Mouse (Mus musculus) heart, embryonic 14.5 days (tissue): ENCODE data around the gene Nvl. TPM values are rescaled to one million over a fixed set of nuclear protein-coding genes. Genes with fewer than 3 reads are reported as not detected.

Experiments
- ATAC-seq: fragments of 200-750 bp; cut with Nextera tagmentation; 2 replicates; pipeline ENCODE4 v1.8.0; 2017; ENCODE audit warnings: low read depth, moderate TSS enrichment; ENCODE audit not compliant: insufficient number of reproducible peaks, insufficient read depth, low FRiP score
- H3K27ac ChIP-seq, 2 experiments: fragments of 200-500 bp in 1 of 2; fragments of 300-500 bp in 1 of 2; sonication (generic) in 1 of 2; replicated peaks in 1 of 2; 2 replicates each; pipeline ENCODE4 v1.5.1; 2012 to 2014; ENCODE audit warnings: low read depth in 2 of 2, low read length in 2 of 2, control low read depth in 1 of 2, mild to moderate bottlenecking in 1 of 2, mixed read lengths in 1 of 2; ENCODE audit not compliant: control insufficient read depth in 1 of 2, insufficient read depth in 1 of 2
- H3K27me3 ChIP-seq: fragments of 300-500 bp; sonication (generic); 2 replicates; pipeline ENCODE4 v1.6.1; 2014; ENCODE audit warnings: mild to moderate bottlenecking, low read length, control low read depth; ENCODE audit not compliant: control insufficient read depth, insufficient read depth
- H3K36me3 ChIP-seq: fragments of 300-500 bp; sonication (generic); 2 replicates; pipeline ENCODE4 v1.6.1; 2014; ENCODE audit warnings: mild to moderate bottlenecking, control low read depth, low read length, mixed read lengths; ENCODE audit not compliant: control insufficient read depth, insufficient read depth
- H3K4me1 ChIP-seq, 2 experiments: fragments of 200-500 bp in 1 of 2; fragments of 300-500 bp in 1 of 2; sonication (generic) in 1 of 2; 2 replicates each; pipeline ENCODE4 v1.6.1; 2012 to 2014; ENCODE audit warnings: low read length in 2 of 2, control low read depth in 1 of 2, mixed read lengths in 1 of 2; ENCODE audit not compliant: control insufficient read depth in 2 of 2, insufficient read depth in 2 of 2
- H3K4me2 ChIP-seq: fragments of 300-500 bp; sonication (generic); 2 replicates; pipeline ENCODE4 v1.6.1; 2014; ENCODE audit warnings: mild to moderate bottlenecking, low read length
- H3K4me3 ChIP-seq, 2 experiments: fragments of 200-500 bp in 1 of 2; fragments of 300-500 bp in 1 of 2; sonication (generic) in 1 of 2; 2 replicates each; pipeline ENCODE4 v1.5.1; 2012 to 2014; ENCODE audit warnings: low read length in 2 of 2, mild to moderate bottlenecking in 2 of 2, control low read depth in 1 of 2, low read depth in 1 of 2, moderate library complexity in 1 of 2; ENCODE audit not compliant: control insufficient read depth in 1 of 2, insufficient read depth in 1 of 2
- H3K9ac ChIP-seq: fragments of 300-500 bp; sonication (generic); 2 replicates; pipeline ENCODE4 v1.6.1; 2014; ENCODE audit warnings: mild to moderate bottlenecking, low read length
- H3K9me3 ChIP-seq: fragments of 300-500 bp; sonication (generic); 2 replicates; pipeline ENCODE4 v1.6.1; 2016; ENCODE audit warnings: low read length, control low read depth; ENCODE audit not compliant: control insufficient read depth
- WGBS: fragments of 180-500 bp; shearing (Covaris S2); extraction: QIAGEN DNeasy Blood & Tissue Kit; methylation state at CpG from one replicate; pipeline ENCODE4 v1.1.7; 2014; 5-methylcytosine and 5-hydroxymethylcytosine counted together
- polyA plus RNA-seq: library from polyadenylated mRNA; unstranded; fragments of >200 nt; fragmentation: Nextera tagmentation; extraction: Ambion mirVana; gene quantifications from 2 replicates; pipeline ENCODE4 v1.2.1, GENCODE M21; 2014

The Nvl gene
- polyA plus RNA-seq, 1 experiment from 2014 or later, result 20.2 TPM

GRCm38 (mm10) chr1:181150431-181150826 lies 6.4 kb upstream of the Nvl start:
- H3K9me3 ChIP-seq, result no peaks in the 10 kb centered on the region
- H3K4me1 ChIP-seq, result peaks cover 0 to 18% of the 10 kb centered on the region in 2 experiments; a peak in 2 of 4 replicates
- peak overlapping the region; percentile 71; the same call in 1 of the 2 replicates for H3K4me2 ChIP-seq
- peak overlapping the region in 1 of 2 experiments; percentile 98; a peak in 2 of 4 replicates for H3K4me3 ChIP-seq
- WGBS, result 60% methylated on average over 3 of the region's 3 CpGs
- H3K36me3 ChIP-seq, result peaks cover 23% of the 10 kb centered on the region
- no peak for ATAC-seq
- no peaks in the 10 kb centered on the region for H3K27me3 ChIP-seq
- no peak overlapping the region for H3K27ac ChIP-seq
- no peak overlapping the region for H3K9ac ChIP-seq

GRCm38 (mm10) chr1:181149373-181150017 lies 5.5 kb upstream of the Nvl start:
- Histone ChIP-seq H3K4me1 (peaks cover 0 to 22% of the 10 kb centered on the region in 2 experiments; a peak in 2 of 4 replicates), H3K27ac (no peak overlapping the region), H3K36me3 (peaks cover 13% of the 10 kb centered on the region), H3K9ac (no peak overlapping the region), H3K27me3 (no peaks in the 10 kb centered on the region), H3K9me3 (no peaks in the 10 kb centered on the region), H3K4me2 (no peak overlapping the region), H3K4me3 (no peak overlapping the region)
- 72% methylated on average over 3 of the region's 3 CpGs for WGBS
- ATAC-seq, result no peak

- Histone ChIP-seq H3K4me3 (no peak overlapping the region), H3K9ac (no peak overlapping the region), H3K4me1 (peaks cover 0 to 22% of the 10 kb centered on the region in 2 experiments; a peak in 2 of 4 replicates), H3K4me2 (no peak overlapping the region), H3K36me3 (peaks cover 4% of the 10 kb centered on the region; the same call in 1 of the 2 replicates), H3K9me3 (no peaks in the 10 kb centered on the region), H3K27ac (no peak overlapping the region), H3K27me3 (no peaks in the 10 kb centered on the region)
- no peak for ATAC-seq
- WGBS, result 57% methylated on average over 5 of the region's 5 CpGs
Measured at GRCm38 (mm10) chr1:181148540-181148939, 4.5 kb upstream of the Nvl start.

GRCm38 (mm10) chr1:181146187-181146586 lies 2.2 kb upstream of the Nvl start:
- no peak for ATAC-seq
- Histone ChIP-seq H3K4me1 (peaks cover 0 to 19% of the 10 kb centered on the region in 2 experiments; a peak in 1 of 4 replicates), H3K9me3 (no peaks in the 10 kb centered on the region), H3K4me3 (no peak overlapping the region), H3K27me3 (no peaks in the 10 kb centered on the region), H3K36me3 (peaks cover 11% of the 10 kb centered on the region), H3K27ac (no peak overlapping the region), H3K4me2 (no peak overlapping the region), H3K9ac (no peak overlapping the region)
- WGBS, result 82% methylated on average over 2 of the region's 2 CpGs

- Histone ChIP-seq H3K27ac (peak overlapping the region; percentile 89 to 93; a peak in 3 of 4 replicates), H3K9ac (peak overlapping the region; percentile 79), H3K36me3 (peaks cover 19% of the 10 kb centered on the region), H3K4me1 (peaks cover 0 to 16% of the 10 kb centered on the region in 2 experiments; a peak in 1 of 4 replicates), H3K4me3 (peak overlapping the region; percentile 62 to 74), H3K4me2 (peak overlapping the region; percentile 87), H3K9me3 (no peaks in the 10 kb centered on the region), H3K27me3 (no peaks in the 10 kb centered on the region)
- ATAC-seq, result no peak
- 10% methylated on average over 12 of the region's 12 CpGs for WGBS
Measured at GRCm38 (mm10) chr1:181144966-181145365, 962 bp upstream of the Nvl start.

- under 1% methylated on average over 12 of the region's 12 CpGs for WGBS
- Histone ChIP-seq H3K27ac (peak overlapping the region in 1 of 2 experiments; percentile 89; a peak in 2 of 4 replicates), H3K4me2 (peak overlapping the region; percentile 85), H3K4me1 (peaks cover 0 to 16% of the 10 kb centered on the region in 2 experiments; a peak in 1 of 4 replicates), H3K9ac (peak overlapping the region; percentile 82), H3K9me3 (no peaks in the 10 kb centered on the region), H3K4me3 (peak overlapping the region; percentile 62 to 74), H3K27me3 (no peaks in the 10 kb centered on the region), H3K36me3 (peaks cover 31% of the 10 kb centered on the region)
- peak; percentile 41 for ATAC-seq
Measured at GRCm38 (mm10) chr1:181143609-181143949, 425 bp downstream of the Nvl start.

GRCm38 (mm10) chr1:181138730-181139129 lies 5.3 kb downstream of the Nvl start:
- ATAC-seq, result no peak
- no peak overlapping the region for H3K4me3 ChIP-seq
- WGBS, result 92% methylated on average over 7 of the region's 7 CpGs
- H3K36me3 ChIP-seq, result peaks cover 73% of the 10 kb centered on the region
- H3K9me3 ChIP-seq, result no peaks in the 10 kb centered on the region
- no peaks in the 10 kb centered on the region for H3K27me3 ChIP-seq
- H3K4me1 ChIP-seq, result peaks cover 0 to 7% of the 10 kb centered on the region in 2 experiments; a peak in 1 of 4 replicates
- H3K4me2 ChIP-seq, result no peak overlapping the region
- no peak overlapping the region for H3K27ac ChIP-seq
- no peak overlapping the region for H3K9ac ChIP-seq
